Mouse (Mus musculus): ENCODE results near the gene Syce3. TPM values are rescaled to one million over a fixed set of nuclear protein-coding genes. Genes with fewer than 3 reads are reported as not detected.

Syce3 gene
- total RNA-seq, 2 experiments from 2014 or later = not detected

GRCm38 (mm10) chr15:89354455-89354854 is 55.8 kb downstream of the Syce3 start:
- no peak for DNase-seq
- TF ChIP-seq CTCF (IDR thresholded peaks at IDR 0.05) = no peak
- intact Hi-C loops (cut with DNase I) = loop anchor here (2.0 to 10.0 kb wide), 2 partner anchors 38 to 180 kb away; no protein-coding TSS in a partner anchor
- Histone ChIP-seq H3K27ac (peak overlapping the region; percentile 94), H3K4me3 (peak overlapping the region; percentile 96)

- TF ChIP-seq CTCF (IDR thresholded peaks at IDR 0.05) = no peak
- Histone ChIP-seq H3K27ac (no peak overlapping the region), H3K4me3 (no peak overlapping the region; the same call in 1 of the 2 replicates)
- no peak for DNase-seq
- intact Hi-C loops (cut with DNase I) = loop anchor here (2.0 to 10.0 kb wide), 2 partner anchors 37 to 181 kb away; no protein-coding TSS in a partner anchor
These were observed 56.5 kb downstream of the Syce3 start for GRCm38 (mm10) chr15:89353837-89354236.

- H3K4me3 ChIP-seq = no peak overlapping the region
- intact Hi-C loops (cut with DNase I) = loop anchor here (10.0 kb wide), 1 partner anchor 182 kb away; no protein-coding TSS in a partner anchor
- DNase-seq = no peak
- no peak overlapping the region for H3K27ac ChIP-seq
- no peak for TF ChIP-seq CTCF (IDR thresholded peaks at IDR 0.05)
These were observed 57.5 kb downstream of the Syce3 start for GRCm38 (mm10) chr15:89352795-89353194.

- intact Hi-C loops (cut with DNase I) = loop anchor here (10.0 kb wide), 1 partner anchor 183 kb away; no protein-coding TSS in a partner anchor
- H3K27ac ChIP-seq = no peak overlapping the region
- no peak for DNase-seq
- H3K4me3 ChIP-seq = no peak overlapping the region
- TF ChIP-seq CTCF (IDR thresholded peaks at IDR 0.05) = no peak
These were observed 58.2 kb downstream of the Syce3 start for GRCm38 (mm10) chr15:89352054-89352453.

- no peak for TF ChIP-seq CTCF (IDR thresholded peaks at IDR 0.05)
- Histone ChIP-seq H3K4me3 (no peak overlapping the region), H3K27ac (peak overlapping the region; percentile 74; the same call in 1 of the 2 replicates)
- no peak for DNase-seq
- intact Hi-C loops (cut with DNase I) = loop anchor here (10.0 kb wide), 1 partner anchor 183 kb away; no protein-coding TSS in a partner anchor
These were observed 59.0 kb downstream of the Syce3 start for GRCm38 (mm10) chr15:89351302-89351701.

DNA sequence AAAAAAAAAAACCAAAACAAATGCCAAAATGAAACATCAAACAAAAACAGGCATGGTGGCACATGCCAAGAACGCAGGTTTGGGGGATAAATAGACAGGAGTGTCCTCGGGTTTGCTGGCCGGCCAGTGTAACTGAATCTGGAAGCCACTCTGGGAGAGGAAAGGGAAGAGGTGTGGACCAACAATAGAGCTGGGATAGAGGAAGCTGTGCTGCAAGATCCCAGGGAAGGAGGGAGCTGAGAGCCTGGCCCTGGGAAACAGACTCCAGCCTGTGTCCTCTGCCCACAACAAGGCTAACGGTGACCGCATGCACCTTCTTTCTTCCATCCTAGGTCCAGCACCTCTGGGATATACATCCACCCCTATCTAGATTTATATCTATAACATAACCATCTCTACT is 59.9 kb downstream of the Syce3 start:
- no peak for TF ChIP-seq CTCF (IDR thresholded peaks at IDR 0.05)
- peak overlapping the region; percentile 74 for H3K27ac ChIP-seq
- no peak for DNase-seq
- intact Hi-C loops (cut with DNase I) = loop anchor here (10.0 kb wide), 1 partner anchor 184 kb away; no protein-coding TSS in a partner anchor
- peak overlapping the region; percentile 50 for H3K4me3 ChIP-seq

GRCm38 (mm10) chr15:89343325-89343724 is 67.0 kb downstream of the Syce3 start:
- Histone ChIP-seq H3K27ac (no peak overlapping the region), H3K4me3 (no peak overlapping the region)
- TF ChIP-seq CTCF (IDR thresholded peaks at IDR 0.05) = peak; percentile 62
- intact Hi-C loops (cut with DNase I) = no loop called here
- no peak for DNase-seq

DNA sequence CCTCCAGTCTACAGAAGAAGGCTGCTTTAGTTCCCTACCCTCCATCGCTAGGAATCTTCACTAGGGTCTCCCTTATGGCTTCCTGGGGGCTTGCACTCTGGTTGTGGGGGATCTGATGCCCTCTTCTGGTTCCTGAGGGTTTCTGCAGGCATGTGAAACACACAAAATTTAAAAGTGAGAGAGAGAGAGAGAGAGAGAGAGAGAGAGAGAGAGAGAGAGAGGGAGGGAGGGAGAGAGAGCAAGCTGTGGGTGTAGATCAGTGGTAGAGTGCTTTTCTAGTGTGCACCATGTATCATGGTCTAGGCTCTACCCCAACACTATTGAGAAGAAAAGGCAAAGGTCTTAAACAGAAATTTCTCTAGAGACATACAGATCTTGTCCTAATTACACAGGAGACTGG is 68.6 kb downstream of the Syce3 start:
- no peak for TF ChIP-seq CTCF (IDR thresholded peaks at IDR 0.05)
- Histone ChIP-seq H3K4me3 (no peak overlapping the region), H3K27ac (no peak overlapping the region)
- DNase-seq = no peak
- intact Hi-C loops (cut with DNase I) = no loop called here

Other genes with a start within 250 kb of the Syce3 start
- gene Plxnb2, start 229.7 kb downstream of the Syce3 start, total RNA-seq (2021) = 1 to 10 TPM; 8.3 to 8.7 TPM
- 10 to 100 TPM in 1 of 2 experiments, 1 to 10 TPM in 1; 8.9 to 10.9 TPM for gene Dennd6b, start 214.0 kb downstream of the Syce3 start, total RNA-seq (2021)
- 10 to 100 TPM; 90.7 to 94.1 TPM for gene Ppp6r2, start 198.9 kb downstream of the Syce3 start, total RNA-seq (2021)
- 10 to 100 TPM; 55.1 to 70.5 TPM for gene Sbf1, start 95.2 kb downstream of the Syce3 start, total RNA-seq (2021)
- gene Adm2, start 87.8 kb downstream of the Syce3 start, total RNA-seq (2021) = not detected
- not detected for gene Miox, start 76.1 kb downstream of the Syce3 start, total RNA-seq (2021)
- 10 to 100 TPM; 12.7 to 16.1 TPM for gene Lmf2, start 54.8 kb downstream of the Syce3 start, total RNA-seq (2021)
- gene Ncaph2, start 54.8 kb downstream of the Syce3 start, total RNA-seq (2021) = 10 to 100 TPM; 40.9 to 41.4 TPM
- 10 to 100 TPM; 13.0 to 16.0 TPM for gene Sco2, start 36.7 kb downstream of the Syce3 start, total RNA-seq (2021)
- under 1 TPM; 0.25 to 0.64 TPM for gene Tymp, start 33.5 kb downstream of the Syce3 start, total RNA-seq (2021)
- gene Odf3b, start 31.2 kb downstream of the Syce3 start, total RNA-seq (2021) = under 1 TPM; 0.38 to 0.53 TPM
- not detected for gene Klhdc7b, start 25.6 kb downstream of the Syce3 start, total RNA-seq (2021)
- 100 to 1,000 TPM; 257 to 362 TPM for gene Cpt1b, start 15.4 kb upstream of the Syce3 start, total RNA-seq (2021)
- gene C730034F03Rik, start 19.1 kb upstream of the Syce3 start, total RNA-seq (2021) = under 1 TPM; 0.56 to 0.64 TPM
- 1 to 10 TPM in 1 of 2 experiments, under 1 TPM in 1; 0.87 to 2.0 TPM for gene Gm44502, start 19.2 kb upstream of the Syce3 start, total RNA-seq (2021)
- gene Chkb, start 19.4 kb upstream of the Syce3 start, total RNA-seq (2021) = 10 to 100 TPM; 21.4 to 23.3 TPM
- under 1 TPM; 0.08 to 0.25 TPM for gene Mapk8ip2, start 43.4 kb upstream of the Syce3 start, total RNA-seq (2021)
- 1 to 10 TPM; 3.0 to 4.6 TPM for gene Arsa, start 66.9 kb upstream of the Syce3 start, total RNA-seq (2021)
- 10 to 100 TPM; 12.2 to 20.4 TPM for gene Shank3, start 89.1 kb upstream of the Syce3 start, total RNA-seq (2021)
- under 1 TPM in 1 of 2 experiments, not detected in 1; 0.23 TPM for gene Acr, start 157.8 kb upstream of the Syce3 start, total RNA-seq (2021)
- gene Rabl2, start 181.4 kb upstream of the Syce3 start, total RNA-seq (2021) = 1 to 10 TPM; 2.3 to 2.7 TPM